ENCODE assay signal across 15 mouse cellular contexts in the genomic region with DNA sequence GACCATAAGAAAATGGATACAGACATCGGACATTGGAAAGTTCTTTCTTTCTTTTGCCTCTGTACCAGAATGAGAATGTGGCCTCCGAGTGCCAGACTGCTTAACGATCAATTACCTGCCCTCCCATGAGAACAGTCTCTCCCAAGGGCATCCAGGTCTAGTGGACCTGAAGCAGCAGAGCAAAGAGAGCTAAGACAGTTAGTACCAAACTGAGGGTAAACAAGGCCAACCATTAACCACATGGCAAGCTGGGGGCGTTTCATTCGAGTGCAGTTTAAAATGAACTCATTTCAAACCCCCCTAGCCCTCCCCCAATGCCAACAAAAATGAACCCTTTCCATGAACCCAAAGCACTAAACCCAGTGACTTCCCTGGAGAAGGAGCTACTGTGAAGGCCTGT. TPM values are rescaled to one million over a fixed set of nuclear protein-coding genes. Genes with fewer than 3 reads are reported as not detected.
"Had no signal": no experiment of that assay in that cellular context is flagged by ENCODE, and none has a peak within 500 bp of the region (broad histone marks: within the 10 kb centered on the region; RNA-seq: fewer than 3 reads in every experiment).

No protein-coding gene starts in this region.

- H3K27ac ChIP-seq: hindbrain, embryonic 12.5 days; limb, embryonic 12.5 days; lung, embryonic 15.5 days; macrophage; midbrain, embryonic 15.5 days; neural tube, embryonic 12.5 days had no signal

- H3K36me3 ChIP-seq: hindbrain, embryonic 12.5 days; limb, embryonic 12.5 days; lung, embryonic 15.5 days; midbrain, embryonic 15.5 days; neural tube, embryonic 12.5 days had no signal

- H3K4me3 ChIP-seq: hindbrain, embryonic 12.5 days; limb, embryonic 12.5 days; lung, embryonic 15.5 days; megakaryocyte, embryonic 14.5 days; midbrain, embryonic 15.5 days; neural tube, embryonic 12.5 days had no signal

- H3K27me3 ChIP-seq: hindbrain, embryonic 12.5 days; limb, embryonic 12.5 days; lung, embryonic 15.5 days; midbrain, embryonic 15.5 days; neural tube, embryonic 12.5 days had no signal

- DNase-seq: liver; lung, postnatal 14 days; retina, postnatal 1 day; right cerebral cortex, postnatal 4 days; spleen, adult 18-20 months; thymus, postnatal 4 days had no signal

- H3K4me1 ChIP-seq: hindbrain, embryonic 12.5 days; limb, embryonic 12.5 days; megakaryocyte, embryonic 14.5 days; midbrain, embryonic 15.5 days; neural tube, embryonic 12.5 days had no signal

RNA-seq across cellular contexts. Expression of a gene that starts 12.1 kb away (rescaled TPM):
- total RNA-seq: neutrophil, adult 5-6 weeks had no signal
- polyA plus RNA-seq: inflammation-experienced regulatory T-cells, adult 6 months; macrophage had no signal
